Mouse (Mus musculus) adrenal gland, adult 18-20 months (tissue): ENCODE results near the gene Ankrd22. TPM values are rescaled to one million over a fixed set of nuclear protein-coding genes. Genes with fewer than 3 reads are reported as not detected.

Experiments used
- DNase-seq, 2 experiments: peaks; one replicate each; pipeline ENCODE4 v3.0.0; 2021 to 2022; ENCODE audit warnings: low spot score in 2 of 2
- total RNA-seq, 2 experiments: library from RNA; stranded (reverse); gene quantifications; 1 replicate in 1 of 2; 2 replicates in 1 of 2; pipeline ENCODE4 v1.2.3; 2021

Ankrd22 gene
- total RNA-seq, 2 experiments from 2014 or later = not detected

DNA sequence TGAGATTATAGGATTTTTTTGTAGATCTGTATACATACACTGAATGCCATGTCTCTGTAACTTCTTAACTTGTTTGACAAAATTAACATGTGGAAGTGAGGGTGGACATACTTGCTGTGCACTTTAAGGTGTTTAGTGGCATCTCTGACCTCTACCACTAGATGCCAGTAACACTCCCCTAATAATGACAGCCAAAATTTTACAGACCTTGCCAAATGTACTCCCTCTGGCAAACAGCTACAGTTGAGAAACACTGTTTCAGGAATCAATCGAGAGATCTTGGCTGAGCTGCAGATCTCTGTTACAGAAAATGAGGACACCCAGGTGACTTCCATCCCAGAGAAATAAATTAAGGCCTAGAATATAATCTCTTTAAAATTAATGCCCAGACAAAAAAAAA, 69.6 kb downstream of the Ankrd22 start:
- DNase-seq = no peak

- no peak for DNase-seq
These were observed 70.5 kb downstream of the Ankrd22 start for GRCm38 (mm10) chr19:34095381-34095780.

DNA sequence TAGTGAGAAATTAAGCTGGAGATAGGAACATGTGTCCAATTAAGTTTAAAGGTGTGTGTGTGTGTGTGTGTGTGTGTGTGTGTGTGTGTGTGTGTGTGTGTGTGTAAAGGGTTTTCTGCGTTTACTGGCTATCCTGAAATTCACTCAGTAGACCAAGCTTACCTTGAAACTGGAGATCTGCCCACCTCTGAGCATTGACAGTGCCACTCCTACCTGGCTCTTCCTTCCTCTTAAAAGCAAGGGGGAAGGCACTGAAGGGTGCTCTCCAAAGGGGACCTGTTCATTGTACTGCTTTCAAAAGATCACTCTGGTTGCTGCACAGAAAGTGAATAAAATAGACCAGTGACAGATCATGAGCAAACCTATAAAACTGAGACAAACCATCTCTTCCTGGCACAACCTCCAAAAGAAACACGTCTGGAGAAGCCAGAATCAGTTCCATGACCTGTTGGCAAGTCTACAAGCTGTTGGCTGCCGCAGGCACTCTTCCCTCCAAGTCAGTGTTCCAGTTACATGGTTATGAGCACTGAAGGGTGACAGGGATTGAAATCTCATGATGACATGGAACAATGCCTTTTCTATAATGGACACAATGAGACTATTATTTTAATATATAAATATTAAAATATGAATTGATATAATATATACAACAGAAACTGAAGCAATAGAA, 76.7 kb downstream of the Ankrd22 start:
- DNase-seq = no peak

GRCm38 (mm10) chr19:34078130-34078529, 87.7 kb downstream of the Ankrd22 start:
- no peak for DNase-seq

- DNase-seq = no peak
These were observed 91.6 kb downstream of the Ankrd22 start for GRCm38 (mm10) chr19:34074239-34074638.

Other genes starting within 250 kb of the Ankrd22 start
- gene Lipf, start 204.9 kb downstream of the Ankrd22 start, total RNA-seq = not detected
- under 1 TPM in 1 of 2 experiments, not detected in 1; 0.13 TPM for gene Lipk, start 157.8 kb downstream of the Ankrd22 start, total RNA-seq
- not detected for gene Lipn, start 98.7 kb downstream of the Ankrd22 start, total RNA-seq
- gene Lipm, start 65.1 kb downstream of the Ankrd22 start, total RNA-seq = not detected
- gene Stambpl1, start 26.2 kb upstream of the Ankrd22 start, total RNA-seq = 1 to 10 TPM; 3.2 to 4.7 TPM
- gene Acta2, start 89.5 kb upstream of the Ankrd22 start, total RNA-seq = 10 to 100 TPM; 41.4 to 97.6 TPM
- 10 to 100 TPM in 1 of 2 experiments, 1 to 10 TPM in 1; 8.5 to 10.7 TPM for gene Fas, start 124.6 kb upstream of the Ankrd22 start, total RNA-seq